Mouse (Mus musculus) urinary bladder, adult 2 months (tissue): ENCODE data around the gene BC017158. TPM values are rescaled to one million over a fixed set of nuclear protein-coding genes. Genes with fewer than 3 reads are reported as not detected.

Experiments used
- DNase-seq: peaks from one replicate; pipeline ENCODE4 v3.0.0; 2022; ENCODE audit warnings: low spot score
- polyA plus RNA-seq: library from polyadenylated mRNA; depleted of rRNA; stranded (reverse); fragments of >200 nt; gene quantifications from 2 replicates; pipeline ENCODE4 v1.2.3, GENCODE M21; 2012

Gene BC017158
- polyA plus RNA-seq, 1 experiment: 36.3 TPM

- no peak for DNase-seq
These were observed 41.1 kb downstream of the BC017158 start for GRCm38 (mm10) chr7:128256783-128257334.

GRCm38 (mm10) chr7:128255757-128256156, 42.2 kb downstream of the BC017158 start:
- DNase-seq: no peak

GRCm38 (mm10) chr7:128254978-128255377, 43.0 kb downstream of the BC017158 start:
- DNase-seq: no peak

GRCm38 (mm10) chr7:128252609-128253008, 45.4 kb downstream of the BC017158 start:
- no peak for DNase-seq

GRCm38 (mm10) chr7:128251946-128252345, 46.0 kb downstream of the BC017158 start:
- DNase-seq: no peak

GRCm38 (mm10) chr7:128249998-128250397, 48.0 kb downstream of the BC017158 start:
- no peak for DNase-seq

GRCm38 (mm10) chr7:128248081-128249042, 49.6 kb downstream of the BC017158 start:
- no peak for DNase-seq

- peak; percentile 57 for DNase-seq
These were observed 50.5 kb downstream of the BC017158 start for GRCm38 (mm10) chr7:128247443-128247842.

GRCm38 (mm10) chr7:128246496-128247391, 51.2 kb downstream of the BC017158 start, which contains the start of gene Tgfb1i1:
Tgfb1i1 (plus strand) TSS chr7:128246812.
- peak; percentile 45 for DNase-seq

- no peak for DNase-seq
These were observed 52.4 kb downstream of the BC017158 start for GRCm38 (mm10) chr7:128245547-128245946.

GRCm38 (mm10) chr7:128244410-128245025, 53.5 kb downstream of the BC017158 start:
- no peak for DNase-seq

- DNase-seq: no peak
These were observed 54.0 kb downstream of the BC017158 start for GRCm38 (mm10) chr7:128243921-128244320.

- DNase-seq: no peak
These were observed 55.6 kb downstream of the BC017158 start for GRCm38 (mm10) chr7:128242331-128242730.

GRCm38 (mm10) chr7:128240131-128240784, 57.7 kb downstream of the BC017158 start:
- no peak for DNase-seq

GRCm38 (mm10) chr7:128238991-128239390, 59.0 kb downstream of the BC017158 start:
- DNase-seq: no peak

GRCm38 (mm10) chr7:128237927-128238778, 59.8 kb downstream of the BC017158 start, which contains the start of gene 9130023H24Rik:
9130023H24Rik (minus strand) TSS chr7:128238031.
- peak; percentile 97 for DNase-seq

GRCm38 (mm10) chr7:128237593-128237926, 60.4 kb downstream of the BC017158 start:
- no peak for DNase-seq

GRCm38 (mm10) chr7:128236856-128237592, 60.9 kb downstream of the BC017158 start, which contains the start of gene Armc5:
Armc5 (plus strand) TSS chr7:128237342.
- peak; percentile 90 for DNase-seq

- DNase-seq: no peak
These were observed 61.5 kb downstream of the BC017158 start for GRCm38 (mm10) chr7:128236426-128236825.
